Mouse (Mus musculus) embryonic facial prominence, embryonic 14.5 days (tissue): ENCODE data around the gene Foxk1. TPM values are rescaled to one million over a fixed set of nuclear protein-coding genes. Genes with fewer than 3 reads are reported as not detected.

Source experiments
- ATAC-seq: fragments of 200-750 bp; cut with Nextera tagmentation; 2 replicates; pipeline ENCODE4 v1.8.0; 2017; ENCODE audit warnings: low read depth, moderate number of reproducible peaks, moderate TSS enrichment
- DNase-seq: peaks from one replicate; pipeline ENCODE4 v3.0.0-alpha.2; 2015; ENCODE audit warnings: low spot score
- H3K27ac ChIP-seq: fragments of 300-500 bp; sonication (generic); replicated peaks from 2 replicates; pipeline ENCODE4 v1.5.1; 2014; ENCODE audit warnings: low read depth, mild to moderate bottlenecking, low read length, moderate library complexity
- H3K27me3 ChIP-seq: fragments of 300-500 bp; sonication (generic); replicated peaks from 2 replicates; pipeline ENCODE4 v1.6.1; 2014; ENCODE audit warnings: low read length; ENCODE audit not compliant: control insufficient read depth, insufficient read depth
- H3K36me3 ChIP-seq: fragments of 300-500 bp; sonication (generic); 2 replicates; pipeline ENCODE4 v1.6.1; 2014; ENCODE audit warnings: low read length, mixed read lengths; ENCODE audit not compliant: control insufficient read depth, insufficient read depth
- H3K4me1 ChIP-seq: fragments of 300-500 bp; sonication (generic); 2 replicates; pipeline ENCODE4 v1.6.1; 2014; ENCODE audit warnings: antibody characterized with exemption, low read length; ENCODE audit not compliant: control insufficient read depth, insufficient read depth
- H3K4me2 ChIP-seq: fragments of 300-500 bp; sonication (generic); 2 replicates; pipeline ENCODE4 v1.6.1; 2014; ENCODE audit warnings: low read depth, mild to moderate bottlenecking, low read length, moderate library complexity, mixed read lengths
- H3K4me3 ChIP-seq: fragments of 300-500 bp; sonication (generic); 2 replicates; pipeline ENCODE4 v1.5.1; 2014; ENCODE audit warnings: low read depth, mild to moderate bottlenecking, low read length
- H3K9ac ChIP-seq: fragments of 300-500 bp; sonication (generic); 2 replicates; pipeline ENCODE4 v1.6.1; 2014; ENCODE audit warnings: low read depth, mild to moderate bottlenecking, low read length, moderate library complexity, mixed read lengths
- H3K9me3 ChIP-seq: fragments of 300-500 bp; sonication (generic); 2 replicates; pipeline ENCODE4 v1.6.1; 2016; ENCODE audit warnings: low read length; ENCODE audit not compliant: control insufficient read depth
- WGBS: fragments of 180-500 bp; shearing (Covaris S2); extraction: QIAGEN DNeasy Blood & Tissue Kit; methylation state at CpG from one replicate; pipeline ENCODE4 v1.1.7; 2014; 5-methylcytosine and 5-hydroxymethylcytosine counted together
- polyA plus RNA-seq: library from polyadenylated mRNA; unstranded; fragments of >200 nt; fragmentation: Nextera tagmentation; extraction: Ambion mirVana; gene quantifications from 2 replicates; pipeline ENCODE4 v1.2.1, GENCODE M21; 2014

The Foxk1 gene
- polyA plus RNA-seq, 1 experiment from 2014 or later = 7.5 TPM

- ATAC-seq = no peak
- 88% methylated on average over 4 of the region's 4 CpGs for WGBS
- no peak overlapping the region for H3K9ac ChIP-seq
- peaks cover 6% of the 10 kb centered on the region for H3K4me1 ChIP-seq
- H3K27me3 ChIP-seq = no peaks in the 10 kb centered on the region
- H3K36me3 ChIP-seq = peaks cover 29% of the 10 kb centered on the region; the same call in 1 of the 2 replicates
- H3K27ac ChIP-seq = no peak overlapping the region
- no peaks in the 10 kb centered on the region for H3K9me3 ChIP-seq
- no peak for DNase-seq
- no peak overlapping the region for H3K4me3 ChIP-seq
- H3K4me2 ChIP-seq = no peak overlapping the region
These were observed 17.1 kb downstream of the Foxk1 start for GRCm38 (mm10) chr5:142418419-142418818.

- Histone ChIP-seq H3K4me3 (no peak overlapping the region), H3K36me3 (peaks cover 29% of the 10 kb centered on the region; the same call in 1 of the 2 replicates), H3K4me2 (no peak overlapping the region), H3K9me3 (no peaks in the 10 kb centered on the region), H3K4me1 (peaks cover 18% of the 10 kb centered on the region; the same call in 1 of the 2 replicates), H3K27me3 (no peaks in the 10 kb centered on the region), H3K9ac (no peak overlapping the region), H3K27ac (no peak overlapping the region)
- WGBS = 86% methylated on average over 4 of the region's 4 CpGs
- no peak for ATAC-seq
- no peak for DNase-seq
These were observed 19.0 kb downstream of the Foxk1 start for GRCm38 (mm10) chr5:142420317-142420716.

GRCm38 (mm10) chr5:142420920-142421319 lies 19.6 kb downstream of the Foxk1 start:
- 89% methylated on average over 9 of the region's 9 CpGs for WGBS
- no peaks in the 10 kb centered on the region for H3K9me3 ChIP-seq
- peaks cover 29% of the 10 kb centered on the region; the same call in 1 of the 2 replicates for H3K36me3 ChIP-seq
- no peak for ATAC-seq
- no peaks in the 10 kb centered on the region for H3K27me3 ChIP-seq
- peaks cover 22% of the 10 kb centered on the region for H3K4me1 ChIP-seq
- H3K27ac ChIP-seq = no peak overlapping the region
- H3K4me2 ChIP-seq = no peak overlapping the region
- no peak overlapping the region for H3K9ac ChIP-seq
- DNase-seq = no peak
- no peak overlapping the region for H3K4me3 ChIP-seq

- no peak overlapping the region for H3K4me3 ChIP-seq
- 80% methylated on average over 5 of the region's 5 CpGs for WGBS
- peaks cover 20% of the 10 kb centered on the region for H3K4me1 ChIP-seq
- ATAC-seq (no peak), DNase-seq (no peak)
- no peaks in the 10 kb centered on the region for H3K9me3 ChIP-seq
- no peaks in the 10 kb centered on the region for H3K27me3 ChIP-seq
- H3K36me3 ChIP-seq = peaks cover 28% of the 10 kb centered on the region; the same call in 1 of the 2 replicates
- H3K27ac ChIP-seq = no peak overlapping the region
- no peak overlapping the region for H3K4me2 ChIP-seq
- no peak overlapping the region for H3K9ac ChIP-seq
These were observed 20.6 kb downstream of the Foxk1 start for GRCm38 (mm10) chr5:142421886-142422285.

- peaks cover 20% of the 10 kb centered on the region for H3K4me1 ChIP-seq
- no peak overlapping the region for H3K4me2 ChIP-seq
- ATAC-seq (no peak), DNase-seq (no peak)
- H3K4me3 ChIP-seq = no peak overlapping the region
- no peak overlapping the region for H3K9ac ChIP-seq
- 0 out of 2 replicates have a peak, but pooled peaks cover 22% of the 10 kb centered on the region for H3K36me3 ChIP-seq
- H3K27me3 ChIP-seq = no peaks in the 10 kb centered on the region
- H3K9me3 ChIP-seq = no peaks in the 10 kb centered on the region
- no peak overlapping the region for H3K27ac ChIP-seq
- 82% methylated on average over 10 of the region's 10 CpGs for WGBS
These were observed 21.8 kb downstream of the Foxk1 start for GRCm38 (mm10) chr5:142423141-142423540.

GRCm38 (mm10) chr5:142423701-142424100 lies 22.4 kb downstream of the Foxk1 start:
- H3K27me3 ChIP-seq = no peaks in the 10 kb centered on the region
- H3K9ac ChIP-seq = no peak overlapping the region
- ATAC-seq = no peak
- no peaks in the 10 kb centered on the region for H3K9me3 ChIP-seq
- no peak overlapping the region for H3K4me2 ChIP-seq
- 0 out of 2 replicates have a peak, but pooled peaks cover 22% of the 10 kb centered on the region for H3K36me3 ChIP-seq
- H3K27ac ChIP-seq = no peak overlapping the region
- DNase-seq = no peak
- 57% methylated on average over 3 of the region's 3 CpGs for WGBS
- H3K4me1 ChIP-seq = peaks cover 20% of the 10 kb centered on the region
- no peak overlapping the region for H3K4me3 ChIP-seq

- no peaks in the 10 kb centered on the region for H3K27me3 ChIP-seq
- WGBS = 40% methylated on average over 13 of the region's 13 CpGs
- H3K4me3 ChIP-seq = no peak overlapping the region
- H3K4me1 ChIP-seq = peaks cover 20% of the 10 kb centered on the region
- no peak overlapping the region for H3K9ac ChIP-seq
- peak overlapping the region; percentile 71 for H3K27ac ChIP-seq
- H3K4me2 ChIP-seq = no peak overlapping the region
- H3K36me3 ChIP-seq = 0 out of 2 replicates have a peak, but pooled peaks cover 18% of the 10 kb centered on the region
- DNase-seq = peak; percentile 61
- peak; percentile 54; the same call in 1 of the 2 replicates for ATAC-seq
- H3K9me3 ChIP-seq = no peaks in the 10 kb centered on the region
These were observed 23.5 kb downstream of the Foxk1 start for GRCm38 (mm10) chr5:142424627-142425349.

- H3K9ac ChIP-seq = no peak overlapping the region
- H3K4me2 ChIP-seq = no peak overlapping the region
- H3K9me3 ChIP-seq = no peaks in the 10 kb centered on the region
- ATAC-seq = no peak
- H3K27ac ChIP-seq = no peak overlapping the region
- 0 out of 2 replicates have a peak, but pooled peaks cover 6% of the 10 kb centered on the region for H3K36me3 ChIP-seq
- no peak overlapping the region for H3K4me3 ChIP-seq
- H3K4me1 ChIP-seq = peaks cover 23% of the 10 kb centered on the region
- WGBS = 91% methylated on average over 2 of the region's 2 CpGs
- no peak for DNase-seq
- no peaks in the 10 kb centered on the region for H3K27me3 ChIP-seq
These were observed 25.2 kb downstream of the Foxk1 start for GRCm38 (mm10) chr5:142426476-142426875.

GRCm38 (mm10) chr5:142427876-142428275 lies 26.6 kb downstream of the Foxk1 start:
- peaks cover 35% of the 10 kb centered on the region for H3K4me1 ChIP-seq
- no peak for ATAC-seq
- 74% methylated on average over 10 of the region's 10 CpGs for WGBS

More at GRCm38 (mm10) chr5:142427876-142428275, 26.6 kb downstream of the Foxk1 start:
- H3K27ac ChIP-seq = no peak overlapping the region
- no peaks in the 10 kb centered on the region for H3K27me3 ChIP-seq
- no peak for DNase-seq
- no peaks in the 10 kb centered on the region for H3K9me3 ChIP-seq
- H3K4me2 ChIP-seq = no peak overlapping the region
- H3K36me3 ChIP-seq = no peaks in the 10 kb centered on the region
- H3K4me3 ChIP-seq = no peak overlapping the region
- H3K9ac ChIP-seq = no peak overlapping the region
